18 mouse cellular contexts compared by ENCODE assay signal in genomic region chr12:56286828-56287227, GRCm38 (mm10).
"Had no signal": no experiment of that assay in that cellular context is flagged by ENCODE, and none has a peak within 500 bp of the region (broad histone marks: within the 10 kb centered on the region; RNA-seq: fewer than 3 reads in every experiment).

No protein-coding gene starts in this region.

- H3K27me3 ChIP-seq: liver, embryonic 13.5 days; liver, embryonic 15.5 days; megakaryocyte, embryonic 14.5 days; midbrain, embryonic 13.5 days; midbrain, embryonic 15.5 days; neural tube, embryonic 12.5 days had no signal

- H3K27ac ChIP-seq: liver, embryonic 13.5 days; liver, embryonic 15.5 days; macrophage; midbrain, embryonic 13.5 days; midbrain, embryonic 15.5 days; neural tube, embryonic 12.5 days had no signal

- ATAC-seq: liver, postnatal 0 days; lung, postnatal 0 days; midbrain, embryonic 13.5 days; midbrain, embryonic 15.5 days had no signal

- H3K4me2 ChIP-seq: liver, embryonic 11.5 days; liver, embryonic 13.5 days; liver, embryonic 15.5 days; midbrain, embryonic 11.5 days; midbrain, embryonic 13.5 days; midbrain, embryonic 15.5 days; neural tube, embryonic 12.5 days had no signal

- H3K9ac ChIP-seq: liver, embryonic 13.5 days; liver, embryonic 15.5 days; liver, postnatal 0 days; midbrain, embryonic 13.5 days; midbrain, embryonic 15.5 days; neural tube, embryonic 12.5 days had no signal

- H3K4me1 ChIP-seq: liver, embryonic 13.5 days; liver, embryonic 15.5 days; megakaryocyte, embryonic 14.5 days; midbrain, embryonic 13.5 days; midbrain, embryonic 15.5 days; neural tube, embryonic 12.5 days had no signal

- H3K4me3 ChIP-seq: liver, embryonic 13.5 days; liver, embryonic 15.5 days; megakaryocyte, embryonic 14.5 days; midbrain, embryonic 13.5 days; midbrain, embryonic 15.5 days; neural tube, embryonic 12.5 days had no signal

- DNase-seq: liver, embryonic 13.5 days; liver, postnatal 0 days; lung, postnatal 36 days; right cerebral cortex, postnatal 25 days; right cerebral cortex, postnatal 4 days; spleen, adult 18-20 months; thymus, adult 18-20 months; thymus, postnatal 14 days; thymus, postnatal 36 days had no signal

- H3K36me3 ChIP-seq: liver, embryonic 13.5 days; liver, embryonic 15.5 days; midbrain, embryonic 13.5 days; midbrain, embryonic 15.5 days; neural tube, embryonic 12.5 days had no signal

- H3K9me3 ChIP-seq: liver, embryonic 13.5 days; liver, embryonic 15.5 days; megakaryocyte, embryonic 14.5 days; midbrain, embryonic 13.5 days; midbrain, embryonic 15.5 days; neural tube, embryonic 12.5 days had no signal
